Mouse (Mus musculus) adrenal gland, adult (tissue): ENCODE results near the gene Gm11562.
"Not testable (repeated sequence)": the region's sequence is repeated elsewhere in the genome, so short reads cannot be mapped to it uniquely, and the experiment has no call there.

Experiments used
- DNase-seq, 2 experiments: peaks; one replicate each; pipeline ENCODE4 v3.0.0; 2022 to 2023; ENCODE audit warnings: low spot score in 1 of 2; ENCODE audit not compliant: inconsistent age in 2 of 2

The Gm11562 gene

DNA sequence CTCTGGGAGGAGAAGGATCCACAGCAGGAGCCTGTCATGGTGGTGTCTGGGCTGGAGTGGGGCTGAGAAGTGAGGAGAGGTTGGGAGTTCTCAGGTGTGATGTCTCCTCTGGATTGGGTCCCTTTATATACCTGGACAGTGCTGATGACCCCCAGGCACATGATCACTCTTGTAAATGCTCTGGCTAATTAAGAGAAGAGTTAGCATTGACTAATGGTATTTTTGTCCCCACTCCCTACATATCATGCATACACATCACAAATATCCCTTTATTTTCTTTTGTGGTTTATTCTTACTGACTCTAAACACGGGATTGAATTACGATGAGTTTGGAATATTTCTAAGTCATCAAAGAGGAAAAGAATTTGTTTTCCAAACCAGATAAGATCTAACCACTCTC, at the start of gene Gm11562:
TSS of gene Gm11562 (minus strand) at position 101 of the 400 bp plus-strand sequence.
- DNase-seq, result no peak

DNA sequence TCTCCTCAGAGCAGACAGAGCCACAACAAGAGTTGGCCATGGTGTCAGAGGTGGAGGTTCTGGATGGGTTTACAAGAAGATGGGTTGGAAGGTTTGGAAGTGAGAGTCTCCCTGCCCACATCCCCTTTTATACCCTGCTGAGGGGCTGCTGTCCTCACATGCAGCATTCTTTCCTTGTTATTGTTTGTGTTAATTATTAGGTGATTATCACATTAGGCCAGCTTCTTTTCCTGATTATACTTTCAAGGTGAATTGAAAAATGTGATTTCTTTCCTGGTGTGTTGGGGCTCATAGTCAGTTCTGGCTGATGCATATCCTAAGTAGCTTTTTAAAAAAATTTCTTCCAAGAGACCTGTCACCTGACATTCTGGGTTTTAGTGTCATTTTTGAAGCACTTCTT, 45.6 kb upstream of the Gm11562 start, which contains the start of gene Krtap4-6:
TSS of gene Krtap4-6 (minus strand) at position 101 of the 400 bp plus-strand sequence.
- no peak for DNase-seq

DNA sequence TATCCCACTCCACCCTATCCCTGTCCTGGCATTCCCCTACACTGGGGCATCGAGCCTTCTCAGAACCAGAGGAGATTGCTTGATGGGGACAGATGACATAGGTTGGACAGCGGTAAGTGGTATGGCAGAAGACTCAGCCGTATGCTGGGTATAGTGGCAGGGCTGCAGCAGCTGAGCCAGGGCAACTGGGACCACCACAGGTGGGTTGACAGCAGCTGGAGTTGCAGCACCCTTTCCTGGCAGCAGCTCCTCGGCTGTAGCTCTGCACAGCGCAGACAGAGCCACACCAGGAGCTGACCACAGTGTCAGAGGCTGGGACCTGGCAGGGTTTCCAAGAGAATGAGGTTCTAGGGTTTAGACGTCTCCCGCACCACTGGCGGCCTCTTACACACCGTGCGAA, 42.6 kb upstream of the Gm11562 start:
- DNase-seq, result no peak

DNA sequence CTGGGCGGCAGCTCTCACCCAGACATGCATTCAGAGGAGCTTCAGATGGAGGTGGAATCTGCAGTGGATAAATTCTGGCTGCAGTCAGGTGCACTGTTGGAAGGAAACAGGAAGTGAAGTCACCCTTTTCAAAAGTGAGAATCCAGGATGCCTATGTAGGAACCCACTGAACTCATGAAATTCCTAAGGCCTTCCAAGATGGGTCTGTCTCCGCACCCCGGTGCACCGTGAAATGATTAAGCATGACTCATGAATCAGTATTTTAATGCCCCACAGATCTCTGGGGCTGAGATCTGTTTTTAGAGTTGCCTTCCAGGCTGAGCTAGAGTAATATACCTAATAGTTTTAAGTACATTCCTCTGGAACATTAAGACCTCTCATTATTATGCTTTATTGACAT, 39.0 kb upstream of the Gm11562 start:
- DNase-seq, result no peak

DNA sequence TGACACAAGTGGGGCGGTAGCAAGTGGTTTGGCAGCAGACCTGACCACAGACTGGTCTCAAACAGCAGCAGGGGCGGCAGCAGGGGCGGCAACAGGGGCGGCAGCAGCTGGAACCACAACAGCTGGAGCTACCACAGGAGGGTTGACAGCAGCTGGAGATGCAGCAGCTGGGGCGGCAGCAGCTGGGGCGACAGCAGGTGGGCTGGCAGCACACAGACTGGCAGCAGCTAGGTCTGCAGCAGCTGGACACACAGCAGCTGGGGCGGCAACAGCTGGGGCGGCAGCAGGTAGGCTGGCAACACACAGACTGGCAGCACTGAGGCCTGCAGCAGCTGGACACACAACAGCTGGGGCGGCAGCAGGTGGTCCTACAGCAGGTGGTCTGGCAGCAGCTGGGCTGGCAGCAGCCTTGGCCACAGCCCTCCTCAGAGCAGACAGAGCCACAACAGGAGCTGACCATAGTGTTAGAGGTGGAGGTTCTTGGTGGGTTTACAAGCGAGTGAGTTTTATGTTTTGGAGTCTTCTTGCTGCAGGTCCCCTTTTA, 38.3 kb upstream of the Gm11562 start, which contains the start of gene Gm11563:
TSS of gene Gm11563 (minus strand) at position 494 of the 544 bp plus-strand sequence.
- DNase-seq, result not testable (repeated sequence)

DNA sequence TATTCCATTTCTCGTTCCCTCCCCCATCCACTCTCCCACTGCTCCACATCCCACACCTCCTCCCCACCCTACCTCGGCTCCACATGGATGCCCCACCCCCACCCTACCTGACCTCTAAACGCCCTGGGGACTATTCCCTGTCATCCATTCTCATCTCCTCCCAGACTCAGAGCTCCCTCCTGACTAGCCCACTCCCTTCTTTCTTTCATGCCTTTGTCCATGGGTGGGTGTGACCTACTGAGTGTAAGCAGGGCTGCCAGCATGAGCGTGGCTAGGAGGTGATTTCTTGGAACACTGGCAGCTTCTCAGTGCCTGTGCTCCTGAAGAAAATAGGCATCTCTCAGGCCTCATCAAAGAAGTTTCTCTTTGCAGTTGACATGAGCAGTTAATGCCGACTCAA, 36.8 kb upstream of the Gm11562 start:
- DNase-seq, result no peak

DNA sequence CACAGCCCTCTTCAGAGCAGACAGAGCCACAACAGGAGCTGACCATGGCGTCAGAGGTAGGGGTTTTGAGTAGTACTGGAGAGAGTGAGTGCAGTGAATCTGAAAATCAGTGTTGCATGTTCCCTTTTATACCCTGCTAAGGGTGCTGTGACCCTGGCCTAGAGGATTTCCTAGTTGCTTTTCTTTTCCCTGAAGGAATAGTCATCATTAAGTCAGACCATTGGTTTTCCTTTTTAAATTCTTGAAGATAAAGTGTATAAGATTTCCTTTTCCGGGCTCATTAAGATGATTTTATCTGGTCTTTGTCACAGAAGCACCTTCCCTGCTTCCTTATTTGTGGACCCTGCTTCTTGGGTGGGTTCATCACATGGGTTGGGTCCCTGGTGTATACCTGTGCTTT, 29.9 kb upstream of the Gm11562 start, which contains the start of gene Gm11555:
TSS of gene Gm11555 (minus strand) at position 101 of the 400 bp plus-strand sequence.
- DNase-seq, result no peak

DNA sequence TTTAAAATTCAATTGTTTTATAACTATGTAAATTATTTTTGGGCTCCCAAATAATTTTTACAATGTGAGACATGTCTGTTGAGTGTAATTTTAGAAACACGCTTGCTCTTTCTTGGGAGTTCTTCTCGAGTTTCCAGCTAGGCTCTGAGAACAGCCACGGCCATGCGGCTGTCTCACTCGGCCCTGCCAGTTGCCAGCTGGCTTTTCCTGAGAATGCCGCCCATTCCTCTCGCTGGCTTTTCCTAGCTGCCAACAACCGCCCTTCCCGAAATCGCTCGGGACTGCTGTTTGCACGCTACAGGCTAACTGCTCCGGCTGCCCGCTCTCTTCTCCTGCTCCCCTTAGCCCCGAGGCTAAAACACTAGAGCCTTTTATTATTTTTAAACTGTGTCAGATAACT, 26.2 kb upstream of the Gm11562 start:
- no peak for DNase-seq

DNA sequence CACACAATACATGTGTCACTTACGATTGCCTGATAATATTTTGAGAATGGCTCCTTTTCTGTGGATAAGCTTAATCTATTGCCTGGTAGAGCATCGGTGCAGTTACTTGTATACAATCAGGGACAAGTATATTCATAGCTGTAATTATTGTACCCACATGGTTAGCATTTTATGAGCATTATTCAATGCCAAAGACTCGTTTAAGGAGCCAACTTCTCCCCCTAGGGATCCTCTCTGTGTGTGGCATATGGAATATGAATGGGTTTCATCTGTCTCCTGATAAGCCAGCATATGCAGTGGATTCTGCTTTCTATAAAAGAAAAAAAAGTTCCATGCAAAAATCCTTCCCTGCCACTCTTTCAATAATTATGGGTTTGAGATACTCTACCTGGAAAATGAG, 24.1 kb upstream of the Gm11562 start:
- no peak for DNase-seq

DNA sequence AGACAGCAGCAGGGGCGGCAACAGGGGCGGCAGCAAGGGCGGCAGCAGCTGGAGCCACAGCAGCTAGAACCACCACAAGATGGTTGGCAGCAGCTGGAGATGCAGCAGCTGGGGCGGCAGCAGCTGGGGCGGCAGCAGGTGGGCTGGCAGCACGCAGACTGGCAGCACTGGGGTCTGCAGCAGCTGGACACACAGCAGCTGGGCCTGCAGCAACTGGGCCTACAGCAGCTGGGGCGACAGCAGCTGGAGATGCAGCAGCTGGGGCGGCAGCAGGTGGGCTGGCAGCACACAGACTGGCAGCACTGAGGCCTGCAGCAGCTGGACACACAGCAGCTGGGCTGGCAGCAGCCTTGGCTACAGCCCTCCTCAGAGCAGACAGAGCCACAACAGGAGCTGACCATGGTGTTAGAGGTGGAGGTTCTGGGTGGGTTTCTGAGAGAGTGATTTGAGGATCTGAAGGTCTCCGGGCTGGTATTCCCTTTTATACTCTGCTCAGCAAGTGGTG, 23.5 kb upstream of the Gm11562 start, which contains the start of gene Krtap4-7:
TSS of gene Krtap4-7 (minus strand) at position 455 of the 505 bp plus-strand sequence.
- DNase-seq, result not testable (repeated sequence)

DNA sequence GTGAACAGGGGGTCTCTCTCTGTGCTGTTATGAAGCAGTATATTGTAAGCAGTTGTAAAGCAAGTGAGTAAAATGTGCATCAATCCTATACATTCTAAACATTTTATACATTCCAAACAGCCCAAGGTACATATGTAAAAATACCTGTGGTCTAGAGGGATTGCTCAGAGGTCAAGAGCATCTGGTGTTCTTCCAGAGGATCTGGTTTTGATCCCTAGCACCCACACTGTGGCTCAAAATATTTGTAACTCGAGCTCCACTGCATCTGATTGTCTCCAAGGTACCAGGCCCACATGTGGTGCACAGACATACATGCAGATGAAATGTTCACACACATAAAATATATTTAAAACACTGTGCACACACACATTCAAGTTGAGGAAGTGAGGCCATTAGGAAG, 20.7 kb upstream of the Gm11562 start:
- no peak for DNase-seq

DNA sequence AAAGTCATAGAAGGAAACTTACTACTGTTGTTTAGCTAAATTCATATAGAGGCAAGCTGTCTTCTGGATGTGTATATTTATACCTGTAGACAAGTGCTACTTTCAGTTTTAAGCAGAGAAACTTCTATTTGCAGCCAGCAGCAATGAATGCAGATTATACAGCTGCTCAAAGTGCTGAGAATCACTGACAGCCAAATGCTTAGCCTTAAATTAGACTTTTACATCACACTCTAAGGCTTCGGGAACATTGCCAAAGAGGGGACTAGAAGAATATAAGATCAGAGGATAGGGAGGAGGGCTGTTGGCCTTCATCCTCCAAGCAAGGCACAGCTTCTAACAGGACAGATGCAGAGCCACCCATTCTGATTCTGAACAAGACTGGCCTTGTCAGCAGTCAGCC, 16.9 kb upstream of the Gm11562 start:
- no peak for DNase-seq

DNA sequence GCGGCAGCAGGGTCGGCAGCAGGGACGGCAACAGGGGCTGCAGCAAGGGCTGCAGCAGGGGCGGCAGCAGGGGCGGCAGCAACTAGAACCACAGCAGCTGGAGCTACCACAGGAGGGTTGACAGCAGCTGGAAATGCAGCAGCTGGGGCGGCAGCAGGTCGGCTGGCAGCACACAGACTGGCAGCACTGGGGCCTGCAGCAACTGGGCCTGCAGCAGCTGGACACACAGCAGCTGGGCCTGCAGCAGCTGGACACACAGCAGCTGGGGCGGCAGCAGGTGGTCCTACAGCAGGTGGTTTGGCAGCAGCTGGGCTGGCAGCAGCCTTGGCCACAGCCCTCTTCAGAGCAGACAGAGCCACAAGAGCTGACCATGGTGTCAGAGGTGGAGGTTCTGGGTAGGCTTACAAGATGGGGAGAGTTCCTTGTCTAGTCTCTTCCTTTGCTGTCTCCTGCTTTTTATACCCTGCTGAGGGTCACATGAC, 14.5 kb upstream of the Gm11562 start, which contains the start of gene Krtap4-2:
TSS of gene Krtap4-2 (minus strand) at position 432 of the 482 bp plus-strand sequence.
- no peak for DNase-seq

DNA sequence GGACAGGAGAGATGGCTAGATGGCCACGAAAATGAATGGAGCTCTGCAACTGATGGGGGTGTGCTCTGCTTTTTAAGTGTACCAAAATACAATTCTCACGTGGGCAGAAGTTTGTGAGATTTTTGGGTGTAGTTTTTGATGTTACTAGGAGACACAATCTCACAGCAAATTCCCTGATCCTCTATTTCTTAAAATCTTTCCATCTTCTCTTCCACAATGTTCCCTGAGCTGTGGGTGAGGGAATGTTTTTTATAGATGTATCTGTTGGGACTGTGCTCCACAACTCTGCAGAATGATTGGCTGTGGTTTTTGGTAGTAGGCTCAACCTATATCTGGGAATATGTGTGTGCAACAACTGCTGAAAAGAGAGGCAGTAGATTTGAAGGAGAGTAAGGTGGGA, 13.1 kb upstream of the Gm11562 start:
- DNase-seq, result no peak

DNA sequence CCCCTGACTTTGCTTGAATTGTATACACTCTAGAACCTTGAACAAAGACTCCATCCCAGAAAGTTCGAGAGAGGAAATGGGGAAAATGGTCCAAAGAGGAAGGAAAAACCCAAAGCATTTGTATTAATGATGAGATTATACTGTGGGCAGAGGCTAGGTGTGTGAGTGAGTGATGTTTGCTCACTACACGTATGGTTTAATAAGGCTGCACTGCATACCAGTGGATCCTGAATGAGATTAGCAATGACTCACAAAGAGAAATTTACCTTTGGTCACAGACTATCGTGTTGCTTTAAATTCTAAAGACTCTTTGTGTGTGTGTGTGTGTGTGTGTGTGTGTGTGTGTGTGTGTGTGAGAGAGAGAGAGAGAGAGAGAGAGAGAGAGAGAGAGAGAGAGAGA, 10.7 kb upstream of the Gm11562 start:
- DNase-seq, result no peak

DNA sequence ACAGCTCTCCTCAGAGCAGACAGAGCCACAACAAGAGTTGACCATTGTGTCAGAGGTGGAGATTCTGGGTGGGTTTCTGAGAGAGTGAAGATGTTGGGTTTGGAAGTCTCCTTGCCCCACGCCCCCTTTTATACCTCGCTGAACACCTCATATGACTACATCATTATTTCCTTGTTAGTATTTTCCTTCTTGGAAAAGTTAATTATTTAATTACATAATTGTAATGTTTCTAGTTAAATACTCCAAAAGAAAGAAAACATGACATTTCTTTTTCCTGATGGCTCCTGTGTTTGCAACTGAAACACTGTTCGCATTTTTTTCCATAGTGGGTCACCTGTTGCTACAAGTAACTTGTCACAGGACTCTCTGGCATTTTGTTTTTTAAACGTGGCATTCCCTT, 7.9 kb upstream of the Gm11562 start, which contains the start of gene Krtap4-1:
TSS of gene Krtap4-1 (minus strand) at position 101 of the 400 bp plus-strand sequence.
- no peak for DNase-seq

DNA sequence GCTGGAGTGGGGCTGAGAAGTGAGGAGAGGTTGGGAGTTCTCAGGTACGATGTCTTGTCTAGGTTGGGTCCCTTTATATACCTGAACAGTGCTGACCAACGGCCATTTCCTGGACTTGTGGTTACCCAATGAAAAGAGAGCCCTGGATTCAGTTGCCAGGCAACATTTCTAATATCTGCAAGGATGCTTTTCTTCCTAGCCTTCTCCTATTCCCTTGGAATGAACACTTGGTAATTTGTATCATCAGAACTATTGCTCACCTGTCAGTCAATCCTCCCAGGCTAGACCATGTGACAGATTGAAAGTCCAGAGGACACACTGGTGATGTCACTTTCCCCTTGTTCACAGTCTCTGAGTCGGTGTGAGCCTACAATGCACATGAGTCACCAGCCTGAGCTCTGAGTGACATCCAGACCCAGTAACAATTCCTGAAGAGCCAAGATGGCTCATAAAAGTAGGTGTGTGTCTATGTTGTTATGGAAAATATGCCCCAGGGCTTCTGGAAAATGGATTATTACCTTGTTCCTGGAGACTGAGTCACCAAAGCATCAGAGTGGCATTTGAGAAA, 5.4 kb downstream of the Gm11562 start, which contains the start of gene Krtap2-4:
TSS of gene Krtap2-4 (minus strand) at position 51 of the 568 bp plus-strand sequence.
- DNase-seq, result peak in 1 of 2 experiments; percentile 18

DNA sequence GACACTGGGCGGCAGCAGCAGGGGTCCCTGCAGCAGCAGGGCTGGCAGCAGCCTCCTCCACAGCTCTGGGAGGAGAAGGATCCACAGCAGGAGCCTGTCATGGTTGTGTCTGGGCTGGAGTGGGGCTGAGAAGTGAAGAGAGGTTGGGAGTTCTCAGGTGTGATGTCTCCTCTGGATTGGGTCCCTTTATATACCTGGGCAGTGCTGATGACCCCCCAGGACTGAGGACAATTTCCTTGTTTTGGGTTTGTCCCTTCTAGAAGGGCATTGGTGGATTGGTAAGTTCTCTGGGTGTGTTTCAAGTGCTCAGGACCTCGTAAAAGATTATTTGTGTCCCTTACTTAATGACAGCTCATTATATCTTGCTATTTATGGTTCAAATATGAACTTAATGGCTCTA, 10.1 kb downstream of the Gm11562 start, which contains the start of gene Gm11937:
TSS of gene Gm11937 (minus strand) at position 101 of the 400 bp plus-strand sequence.
- DNase-seq, result not testable (repeated sequence)

DNA sequence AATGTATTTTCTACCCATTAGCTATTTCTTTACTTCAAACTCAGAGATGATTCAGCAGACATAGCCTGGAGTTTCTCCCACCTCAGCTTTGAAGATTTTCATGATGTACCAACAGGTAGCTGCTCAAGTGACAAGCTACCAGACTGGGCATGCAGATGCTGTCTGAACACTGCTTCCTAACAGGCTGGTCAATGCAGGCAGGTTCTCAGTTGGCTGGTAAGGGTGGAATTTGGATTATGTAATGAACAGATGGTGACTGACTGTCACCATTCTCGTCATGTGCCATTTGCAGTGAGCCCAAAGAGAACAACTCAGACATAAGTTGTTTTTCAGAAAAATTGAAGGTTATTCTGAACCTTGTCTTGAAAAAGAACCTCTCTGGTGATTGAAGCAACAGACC, 11.1 kb downstream of the Gm11562 start:
- DNase-seq, result no peak

DNA sequence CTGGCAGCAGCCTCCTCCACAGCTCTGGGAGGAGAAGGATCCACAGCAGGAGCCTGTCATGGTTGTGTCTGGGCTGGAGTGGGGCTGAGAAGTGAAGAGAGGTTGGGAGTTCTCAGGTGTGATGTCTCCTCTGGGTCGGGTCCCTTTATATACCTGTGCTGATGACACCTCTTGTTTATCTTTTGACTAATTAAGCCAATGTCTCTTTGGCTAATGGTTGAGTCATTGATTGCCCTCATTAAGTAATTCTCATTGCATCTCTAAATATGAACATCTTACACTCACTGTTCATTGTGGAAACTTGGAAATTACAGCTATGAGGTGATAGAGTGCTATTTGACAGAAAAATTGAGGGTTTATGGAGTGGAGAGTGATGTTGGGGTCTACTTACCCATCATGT, 17.0 kb downstream of the Gm11562 start, which contains the start of gene Gm11938:
TSS of gene Gm11938 (minus strand) at position 101 of the 400 bp plus-strand sequence.
- not testable (repeated sequence) for DNase-seq

DNA sequence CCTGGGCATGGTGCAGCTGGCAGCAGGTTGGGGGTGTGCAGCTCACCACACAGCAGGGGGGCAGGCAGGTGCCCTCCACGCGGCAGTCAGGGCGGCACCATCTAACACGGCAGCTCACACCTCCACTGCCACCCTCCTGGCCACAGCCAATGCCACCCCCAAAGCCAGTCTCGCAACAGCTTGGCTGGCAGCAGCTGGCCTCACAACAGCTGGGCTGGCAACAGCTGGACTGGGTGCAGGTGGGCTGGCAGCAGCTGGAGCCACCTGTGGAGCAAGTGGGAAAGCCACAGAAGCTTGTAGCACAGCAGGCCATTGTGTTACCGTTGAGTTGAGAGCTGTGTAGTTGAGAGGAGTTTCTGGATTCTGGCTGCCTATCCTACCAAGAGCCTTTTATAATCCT, 22.5 kb downstream of the Gm11562 start, which contains the start of gene Krtap9-3:
TSS of gene Krtap9-3 (minus strand) at position 364 of the 400 bp plus-strand sequence.
- not testable (repeated sequence) for DNase-seq

DNA sequence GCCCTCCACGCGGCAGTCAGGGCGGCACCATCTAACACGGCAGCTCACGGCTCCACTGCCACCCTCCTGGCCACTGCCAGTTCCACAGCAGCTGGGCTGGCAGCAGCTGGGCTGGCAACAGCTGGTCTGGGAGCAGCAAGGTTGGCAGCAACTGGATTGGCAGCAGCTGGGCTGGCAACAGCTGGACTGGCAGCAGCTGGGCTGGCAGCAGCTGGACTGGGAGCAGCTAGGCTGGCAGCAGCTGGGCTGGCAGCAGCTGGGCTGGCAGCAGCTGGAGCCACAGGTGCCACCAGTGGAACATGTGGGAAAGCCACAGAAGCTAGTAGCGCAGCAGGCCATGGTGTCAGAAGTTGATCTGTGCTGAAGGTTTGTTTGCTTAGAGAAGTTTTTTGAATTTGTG, 29.3 kb downstream of the Gm11562 start, which contains the start of gene Krtap1-3:
TSS of gene Krtap1-3 (minus strand) at position 359 of the 400 bp plus-strand sequence.
- DNase-seq, result no peak
